Mouse (Mus musculus) C2C12 (cell line): ENCODE results near the gene Fzd1.

Source experiments
- CTCF ChIP-seq: IDR thresholded peaks from one replicate; pipeline ENCODE4 v1.5.1; 2011; ENCODE audit not compliant: control insufficient read depth, insufficient read depth, insufficient read length
- MAX ChIP-seq: IDR thresholded peaks from one replicate; pipeline ENCODE4 v1.6.1; 2011; ENCODE audit warnings: mild to moderate bottlenecking, control low read depth

- TF ChIP-seq CTCF (no peak), MAX (no peak)
Measured at GRCm38 (mm10) chr5:4756001-4756681, 1.7 kb downstream of the Fzd1 start.
